Mouse (Mus musculus) heart, postnatal 10 days (tissue): ENCODE data around the gene Carm1. TPM values are rescaled to one million over a fixed set of nuclear protein-coding genes. Genes with fewer than 3 reads are reported as not detected.
"Not testable (repeated sequence)": the region's sequence is repeated elsewhere in the genome, so short reads cannot be mapped to it uniquely, and the experiment has no call there.

ENCODE experiments used
- DNase-seq, 2 experiments: peaks; one replicate each; pipeline ENCODE4 v3.0.0; 2021
- intact Hi-C: fragments of 180-260 bp; cut with DNase I; formaldehyde crosslinking; loops from one replicate; pipeline ENCODE4 v1.15.1; 2025
- total RNA-seq, 2 experiments: library from RNA; stranded (reverse); gene quantifications; 2 replicates each; pipeline ENCODE4 v1.2.3; 2021

The Carm1 gene
- total RNA-seq, 2 experiments from 2014 or later: 65.9 to 66.1 TPM

DNA sequence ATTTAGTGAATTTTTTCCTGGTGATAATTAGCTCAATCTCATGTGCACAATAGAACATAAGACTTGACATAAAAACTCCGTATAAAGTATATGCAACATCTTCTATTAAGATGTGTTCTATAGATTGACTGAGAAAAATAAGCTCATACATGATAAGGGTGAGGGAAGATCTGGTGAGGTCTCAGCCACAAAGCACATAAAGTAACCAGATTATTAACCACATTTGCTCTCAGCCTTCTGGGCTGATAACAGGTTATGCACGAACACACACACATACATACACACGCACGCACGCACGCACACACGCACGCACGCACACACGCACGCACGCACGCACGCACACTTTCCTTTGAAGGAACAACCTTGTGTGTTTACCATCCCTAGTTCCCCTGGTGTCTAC is 10.2 kb upstream of the Carm1 start:
- DNase-seq: no peak
- intact Hi-C loops: no loop called here

DNA sequence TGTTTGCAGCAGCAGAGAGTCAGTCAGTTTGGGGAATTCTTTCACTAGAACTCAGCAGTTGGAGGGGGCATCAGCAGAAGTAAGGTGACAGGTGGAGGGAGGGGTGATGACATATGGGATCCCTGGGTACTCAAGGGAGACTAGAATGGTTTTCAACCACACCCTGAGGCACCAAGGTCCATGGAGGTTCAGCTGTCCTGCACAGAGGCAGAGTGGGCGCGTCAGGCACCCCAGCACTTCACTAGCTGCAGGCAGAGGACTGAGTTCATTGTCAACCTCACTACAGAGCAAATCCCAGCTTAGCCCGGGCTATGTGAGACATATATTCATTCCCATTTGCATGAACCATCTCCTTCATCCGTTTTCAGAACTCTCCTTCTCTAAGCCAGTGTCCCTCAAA is 9.7 kb upstream of the Carm1 start:
- no peak for DNase-seq
- intact Hi-C loops: no loop called here

DNA sequence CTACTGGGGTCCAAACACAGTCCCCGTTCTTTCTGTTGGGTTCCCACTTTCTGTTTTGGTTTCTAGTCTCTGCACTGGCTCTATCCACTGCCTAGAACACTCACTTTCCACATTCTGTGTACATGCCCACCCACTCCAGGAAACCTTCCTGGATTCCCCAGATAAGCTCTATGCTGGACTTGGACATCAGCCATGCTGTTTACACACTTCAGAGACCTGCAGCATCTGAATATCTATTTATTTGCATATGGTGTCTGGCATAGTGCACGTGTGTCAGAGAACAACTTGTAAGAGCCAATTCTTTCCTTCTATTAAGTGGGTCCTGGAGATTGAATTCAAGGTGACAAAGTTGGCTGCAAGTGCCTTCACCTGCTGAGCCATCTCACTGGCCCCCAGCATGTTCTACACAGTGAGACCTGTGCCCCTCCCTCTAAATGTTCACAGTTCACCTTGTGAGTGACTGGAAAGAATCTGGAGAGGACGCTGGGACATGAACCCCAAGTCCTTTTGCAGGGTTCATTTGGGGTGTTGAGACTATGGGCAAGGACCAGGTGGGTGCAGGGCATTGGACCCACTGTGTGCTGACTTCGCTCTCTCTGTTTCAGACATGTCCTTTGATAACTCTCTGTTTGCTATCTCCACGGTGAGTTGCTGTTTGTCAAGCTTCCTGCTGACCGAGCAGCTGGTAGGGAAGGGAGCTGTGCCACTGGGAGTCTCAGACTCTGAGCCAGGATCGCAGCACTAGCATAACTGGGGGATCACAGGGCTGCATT is 6.5 kb upstream of the Carm1 start:
- DNase-seq: no peak
- intact Hi-C loops: no loop called here

GRCm38 (mm10) chr9:21542001-21542400 is 4.7 kb upstream of the Carm1 start:
- intact Hi-C loops, DNase-seq: not testable (repeated sequence)

DNA sequence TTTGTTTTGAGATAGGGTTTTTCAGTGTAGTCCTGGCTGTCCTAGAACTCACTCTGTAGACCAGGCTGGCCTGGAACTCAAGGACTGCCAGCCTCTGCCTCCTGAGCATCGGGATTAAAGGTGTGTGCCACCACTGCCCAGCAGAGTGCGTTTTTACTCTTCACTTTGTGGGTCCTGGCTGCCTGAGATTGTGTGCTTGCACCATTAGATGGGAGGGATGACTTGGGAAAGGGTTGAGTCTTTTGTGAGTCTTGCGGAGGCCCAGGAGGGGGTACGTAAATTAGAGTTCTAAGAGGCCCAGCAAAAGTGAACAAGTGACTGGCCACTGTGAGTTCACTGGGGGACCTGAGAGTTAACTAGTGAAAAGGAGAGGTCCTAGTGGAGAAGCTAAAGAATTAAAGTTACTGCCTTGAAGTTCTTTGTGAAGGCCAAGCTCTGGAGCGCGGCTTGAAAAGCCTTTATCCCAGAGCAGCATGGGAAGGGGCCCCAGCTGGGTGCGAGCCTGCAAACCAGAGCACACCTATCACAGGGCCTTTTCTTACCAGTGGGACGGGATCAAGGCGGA is 1.3 kb upstream of the Carm1 start:
- intact Hi-C loops: loop anchor here (2.0 kb wide), 1 partner anchor 35 kb away; the partner anchor contains the start of gene Tmed1
- no peak for DNase-seq

DNA sequence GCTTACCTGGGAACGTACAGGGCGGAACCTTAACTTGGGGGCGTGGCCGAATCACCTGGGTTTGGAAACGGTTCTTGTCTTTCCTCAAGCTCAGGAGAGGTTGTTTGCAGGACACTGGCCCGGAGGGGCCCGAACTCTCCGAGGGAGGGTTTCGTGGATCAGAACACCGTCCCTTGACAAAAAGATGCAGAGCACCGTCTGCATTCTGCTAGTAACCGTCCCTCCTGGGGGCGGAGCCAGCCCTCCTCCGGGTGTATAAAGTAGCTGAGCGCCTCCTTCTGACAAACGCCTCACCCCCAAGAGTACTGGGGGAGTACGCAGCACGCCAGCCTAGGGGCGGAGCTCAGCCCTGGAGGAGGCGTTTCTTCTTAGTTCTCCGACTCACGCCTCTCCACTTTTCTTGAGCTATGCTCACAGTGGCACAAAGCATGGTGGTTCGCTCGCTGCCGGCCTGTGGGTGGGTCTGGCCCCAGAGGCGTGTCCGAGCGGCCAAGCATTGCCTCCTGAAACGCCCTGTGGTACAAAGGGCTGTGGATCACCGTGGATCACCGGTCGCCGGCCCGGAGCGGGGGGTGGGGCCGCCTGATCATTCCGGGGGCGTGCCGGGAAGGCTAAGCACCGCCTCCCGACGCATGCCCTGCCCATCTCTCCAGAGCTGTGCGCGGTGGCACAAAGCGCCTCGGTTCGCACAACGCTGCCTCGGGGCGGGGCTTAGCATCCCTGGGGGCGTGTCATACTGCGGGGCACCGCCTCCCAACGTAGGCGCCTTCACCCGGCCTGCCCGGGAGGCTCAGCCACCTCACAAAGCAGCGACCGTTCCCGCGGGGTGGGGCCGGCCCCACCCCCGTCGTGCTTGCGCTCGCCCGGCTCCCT is 542 bp upstream of the Carm1 start:
- intact Hi-C loops: loop anchor here (2.0 kb wide), 2 partner anchors 35 to 47 kb away; partner anchors contain the start of genes Timm29, Tmed1 and Yipf2
- peak; percentile 100 for DNase-seq

- DNase-seq: peak; percentile 73 to 74
- intact Hi-C loops: loop anchor here (2.0 kb wide), 1 partner anchor 45 kb away; the partner anchor contains the start of genes Timm29 and Yipf2
Measured at GRCm38 (mm10) chr9:21547075-21547941, 614 bp downstream of the Carm1 start.

DNA sequence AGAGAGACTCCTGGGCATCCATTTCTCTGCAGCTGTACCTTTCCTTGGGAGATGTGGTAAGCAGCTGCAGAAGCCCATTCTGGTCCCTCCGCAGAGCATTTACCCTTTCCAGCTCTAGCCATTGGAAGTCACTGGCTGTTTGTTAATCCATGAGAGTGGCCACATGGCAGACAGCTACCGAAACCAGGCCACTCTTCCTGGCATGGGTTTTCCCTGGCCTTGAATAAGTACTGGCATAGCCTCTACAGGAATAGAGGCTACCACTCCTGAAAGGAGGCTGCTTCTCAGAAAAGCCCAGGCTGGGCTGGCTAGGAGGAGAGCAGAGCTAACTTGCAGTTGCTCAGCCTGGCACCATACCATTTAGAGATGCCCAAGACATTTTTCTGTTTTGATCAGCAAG is 4.4 kb downstream of the Carm1 start:
- no peak for DNase-seq
- intact Hi-C loops: no loop called here

- DNase-seq: no peak
- intact Hi-C loops: no loop called here
Measured at GRCm38 (mm10) chr9:21553607-21554273, 7.0 kb downstream of the Carm1 start.

GRCm38 (mm10) chr9:21555198-21555742 is 8.6 kb downstream of the Carm1 start:
- DNase-seq: no peak
- intact Hi-C loops: no loop called here

- intact Hi-C loops: no loop called here
Measured at GRCm38 (mm10) chr9:21556996-21557395, 10.3 kb downstream of the Carm1 start.

GRCm38 (mm10) chr9:21557556-21557955 is 10.9 kb downstream of the Carm1 start:
- intact Hi-C loops: no loop called here

More at GRCm38 (mm10) chr9:21556996-21557395, 10.3 kb downstream of the Carm1 start:
- DNase-seq: peak in 1 of 2 experiments; percentile 13

GRCm38 (mm10) chr9:21558366-21558765 is 11.7 kb downstream of the Carm1 start:
- intact Hi-C loops: no loop called here

More at GRCm38 (mm10) chr9:21557556-21557955, 10.9 kb downstream of the Carm1 start:
- no peak for DNase-seq

DNA sequence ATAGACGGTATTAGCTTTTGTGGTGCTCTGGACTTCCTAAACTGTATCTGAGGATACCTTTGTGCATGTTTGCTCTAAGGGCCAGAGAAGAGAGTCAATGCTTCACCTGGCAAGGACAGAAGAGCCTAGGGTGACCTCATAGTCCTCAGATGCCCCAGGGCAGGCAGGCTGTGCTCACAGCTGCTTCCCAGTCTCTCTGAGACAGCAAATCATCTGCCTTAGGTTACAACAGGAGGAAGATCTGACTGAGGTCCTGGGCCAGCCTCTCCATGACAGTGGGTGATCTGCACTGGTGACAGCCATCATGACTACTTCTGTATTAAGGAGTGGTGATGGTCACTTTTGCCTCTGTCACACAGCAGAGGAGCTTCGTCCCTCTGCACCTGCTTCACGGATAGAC is 12.5 kb downstream of the Carm1 start:
- intact Hi-C loops: no loop called here

More at GRCm38 (mm10) chr9:21558366-21558765, 11.7 kb downstream of the Carm1 start:
- peak; percentile 30 to 63 for DNase-seq

GRCm38 (mm10) chr9:21564420-21564819 is 17.7 kb downstream of the Carm1 start:
- intact Hi-C loops: no loop called here
- no peak for DNase-seq

More for the DNA sequence above, 12.5 kb downstream of the Carm1 start:
- DNase-seq: no peak

DNA sequence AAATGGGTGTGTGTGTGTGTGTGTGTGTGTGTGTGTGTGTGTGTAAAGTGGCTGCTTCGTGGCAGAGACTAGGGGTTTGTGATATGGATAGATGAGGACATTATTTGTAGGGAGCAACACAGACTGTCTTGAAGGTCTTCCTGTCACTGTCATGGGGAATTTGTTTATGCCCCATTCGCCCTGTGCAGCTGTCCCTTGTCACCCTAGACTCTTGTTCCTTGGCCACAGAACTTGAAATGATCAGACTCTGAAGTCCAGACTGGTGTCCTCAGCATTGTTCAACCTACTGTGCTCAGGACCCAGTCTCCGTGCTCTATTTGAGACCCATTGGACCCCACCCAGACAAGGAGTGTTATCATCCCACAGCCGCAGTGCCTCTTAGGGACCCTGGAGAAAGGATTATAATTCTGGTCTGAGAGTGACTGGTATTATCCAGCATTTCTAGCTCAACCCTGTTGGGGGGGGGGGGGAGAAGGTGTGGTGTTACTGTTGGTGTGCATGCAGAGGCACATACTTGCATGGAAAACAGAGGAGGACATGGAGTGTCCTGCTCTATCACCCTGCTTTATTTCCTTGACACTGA is 18.4 kb downstream of the Carm1 start:
- no peak for DNase-seq
- intact Hi-C loops: no loop called here

GRCm38 (mm10) chr9:21566538-21566937 is 19.8 kb downstream of the Carm1 start:
- no peak for DNase-seq
- intact Hi-C loops: no loop called here

DNA sequence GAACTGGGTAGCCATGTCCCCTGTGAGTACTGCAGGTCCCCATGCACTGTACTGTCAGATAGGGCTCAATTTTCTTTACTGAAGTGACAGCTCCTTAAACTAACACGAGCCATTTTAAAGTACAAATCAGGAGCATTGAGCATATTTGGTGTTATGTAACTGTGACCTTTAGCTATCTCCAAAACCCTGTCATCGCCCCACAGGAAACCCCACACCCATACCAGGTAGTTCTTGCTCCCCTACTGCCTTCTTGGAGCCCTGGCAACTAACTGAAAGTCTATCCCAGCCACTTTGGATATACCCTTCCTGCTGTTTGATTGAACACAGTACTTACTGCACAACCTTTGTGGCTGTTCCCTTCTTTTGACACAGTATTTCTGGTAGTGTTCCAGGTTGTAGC is 20.4 kb downstream of the Carm1 start:
- intact Hi-C loops: no loop called here
- DNase-seq: no peak
